Mouse (Mus musculus) brain, embryonic 14.5 days (tissue): ENCODE measurements at regions not wholly inside any gene's neighbourhood (a gene's known extent, or its start where the extent isn't known, plus 50 kb on each side); places are given as distances from the start of the nearest gene placed in this dataset.
A peak's percentile ranks its signal among the peaks of the same experiment; 100 is the strongest.

Source experiments
- DNase-seq: peaks from one replicate; pipeline ENCODE4 v3.0.0-alpha.2; 2011; ENCODE audit warnings: low read depth
- CTCF ChIP-seq: fragments of 200-500 bp; IDR thresholded peaks from 2 replicates; pipeline ENCODE4 v1.5.1; 2012; ENCODE audit warnings: inconsistent platforms, mild to moderate bottlenecking, moderate library complexity, borderline replicate concordance; ENCODE audit not compliant: insufficient read depth, insufficient read length; ENCODE audit errors: extremely low read depth
- POLR2A ChIP-seq: fragments of 200-500 bp; IDR thresholded peaks from 2 replicates; pipeline ENCODE4 v1.6.1; 2012; ENCODE audit warnings: mild to moderate bottlenecking, inconsistent platforms, borderline replicate concordance; ENCODE audit not compliant: poor library complexity, insufficient read depth, insufficient read length, severe bottlenecking; ENCODE audit errors: extremely low read depth

DNA sequence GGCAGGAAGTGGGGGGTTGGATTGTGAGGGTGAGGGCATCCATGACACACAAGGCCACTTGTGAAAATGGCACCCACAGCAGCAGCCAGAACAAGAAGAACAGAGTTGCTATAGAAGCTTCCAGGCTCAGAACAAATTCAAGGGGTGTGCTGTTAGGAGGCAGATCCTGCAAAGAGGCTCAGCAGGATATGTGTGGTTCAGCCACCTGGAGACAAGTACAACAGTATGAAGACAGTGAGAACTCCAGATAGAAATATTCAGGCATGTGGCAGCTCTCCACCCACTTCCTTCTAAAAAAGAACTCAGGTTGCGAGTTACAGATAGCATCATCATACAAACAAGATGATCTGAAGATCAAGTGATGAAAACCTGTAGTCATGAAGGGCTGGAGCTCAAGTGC lies 544.9 kb upstream of the Tnp1 start:
- no peak for DNase-seq
- TF ChIP-seq CTCF = no peak
- no peak for TF ChIP-seq POLR2A

DNA sequence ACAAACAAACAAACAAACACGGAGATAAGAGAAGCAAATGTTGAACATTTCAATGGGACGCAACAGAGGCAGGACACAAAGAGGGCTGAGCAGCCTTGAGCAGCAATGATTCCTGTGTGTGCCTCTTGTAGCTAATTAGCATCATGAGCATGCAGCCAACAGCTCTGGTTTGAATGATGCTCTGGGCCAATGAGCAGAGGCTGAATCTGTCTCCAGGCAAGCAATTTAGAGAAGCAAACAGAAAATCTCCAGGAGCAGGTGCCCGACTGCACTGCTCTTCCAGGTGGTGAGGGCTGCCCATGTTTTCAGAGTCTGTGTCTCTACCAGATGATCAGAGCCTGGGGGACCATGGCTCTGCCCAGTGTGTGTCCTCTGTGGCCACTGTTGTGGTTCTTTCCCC lies 532.2 kb upstream of the Tnp1 start:
- DNase-seq = peak; percentile 86
- TF ChIP-seq POLR2A = no peak
- no peak for TF ChIP-seq CTCF

DNA sequence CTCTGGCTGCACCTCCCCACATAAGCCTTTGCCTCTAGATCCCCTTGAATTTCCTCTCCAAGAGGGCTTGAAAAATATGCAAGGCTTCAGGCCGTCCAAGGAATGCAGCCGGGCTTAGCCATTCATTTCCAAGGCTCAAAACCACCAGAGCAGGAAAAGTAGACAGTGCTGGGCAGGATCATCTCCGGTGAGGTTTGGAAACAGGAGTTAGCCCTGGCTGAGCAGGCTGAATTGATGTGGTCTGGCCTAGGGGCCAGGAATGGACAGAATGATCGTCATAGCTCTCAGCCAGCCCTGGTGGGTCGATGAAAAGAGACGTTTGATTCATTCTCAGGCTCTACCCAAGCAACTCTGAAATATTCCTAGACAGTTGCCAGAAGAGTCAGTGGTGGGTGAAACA lies 529.7 kb upstream of the Tnp1 start:
- DNase-seq = no peak
- TF ChIP-seq CTCF (no peak), POLR2A (no peak)

DNA sequence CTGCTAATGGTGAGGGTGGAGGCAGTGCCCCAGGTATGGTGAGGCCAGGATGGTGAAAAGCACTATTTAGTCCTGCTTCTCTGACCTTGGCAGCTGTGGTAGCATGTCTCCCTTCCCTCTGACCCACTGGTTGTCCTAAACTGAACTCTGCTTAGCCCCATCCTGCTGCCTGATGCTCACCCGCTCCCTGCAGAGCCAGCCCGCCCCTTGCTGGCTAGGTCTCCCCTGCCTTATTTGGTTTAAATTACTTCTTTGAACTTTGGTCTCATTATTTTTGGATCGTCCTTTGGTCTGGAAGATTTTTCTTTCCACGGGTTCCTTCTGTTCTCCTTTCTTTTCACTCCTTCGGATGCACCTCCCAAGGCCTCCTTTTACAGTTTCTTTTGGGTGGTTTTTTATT lies 525.7 kb upstream of the Tnp1 start:
- DNase-seq = no peak

DNA sequence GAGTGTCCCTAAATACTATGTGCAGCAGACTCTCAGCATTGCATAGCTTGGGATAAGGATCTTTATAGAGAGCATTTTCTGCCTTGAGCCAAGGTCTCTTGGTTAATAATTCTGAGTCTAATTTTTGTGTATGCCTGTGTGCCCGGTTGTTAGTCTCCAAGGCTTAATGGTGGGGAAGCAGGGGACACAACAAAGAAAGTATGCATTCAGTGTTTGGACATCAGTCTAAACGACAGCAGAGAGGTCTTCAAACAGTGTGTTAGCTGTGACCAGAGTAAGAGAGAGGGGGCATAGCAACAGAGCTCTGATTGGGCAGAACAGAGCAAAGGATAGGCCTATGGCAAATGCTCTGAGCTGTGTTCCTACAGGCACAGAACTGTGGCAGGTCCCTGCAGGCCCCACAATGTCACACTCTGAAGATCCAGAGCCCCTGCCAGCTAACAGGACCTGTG lies 522.7 kb upstream of the Tnp1 start:
- TF ChIP-seq CTCF (no peak), POLR2A (no peak)
- peak; percentile 76 for DNase-seq

More for the DNA sequence above, 525.7 kb upstream of the Tnp1 start:
- no peak for TF ChIP-seq CTCF
- TF ChIP-seq POLR2A = no peak

DNA sequence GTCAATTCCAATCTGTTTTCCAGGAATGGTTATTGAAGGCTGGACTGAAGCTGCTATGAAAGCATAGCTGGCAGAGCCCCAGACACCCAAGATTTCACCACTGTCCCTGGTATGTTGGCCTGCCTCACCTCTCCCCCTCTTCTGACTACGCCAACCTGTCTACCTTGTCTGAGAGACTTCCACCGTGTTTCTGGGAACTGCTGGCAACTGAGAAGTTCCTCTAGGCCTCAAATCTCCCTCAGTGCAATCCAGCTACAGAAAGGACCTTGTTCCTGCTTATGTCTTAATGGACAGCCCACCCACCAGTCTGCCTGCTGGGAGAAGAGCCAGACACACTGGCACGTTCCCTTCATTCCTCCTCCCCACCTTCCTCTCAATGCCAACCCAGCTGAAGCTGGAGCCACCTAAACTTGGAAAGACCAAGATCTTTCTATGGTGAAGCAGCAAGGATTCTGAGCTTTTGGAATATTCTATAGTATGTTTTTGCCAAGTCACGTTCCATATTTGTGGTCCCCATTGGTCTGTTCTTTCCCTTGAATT lies 520.1 kb upstream of the Tnp1 start:
- TF ChIP-seq CTCF = no peak
- TF ChIP-seq POLR2A = no peak
- no peak for DNase-seq

DNA sequence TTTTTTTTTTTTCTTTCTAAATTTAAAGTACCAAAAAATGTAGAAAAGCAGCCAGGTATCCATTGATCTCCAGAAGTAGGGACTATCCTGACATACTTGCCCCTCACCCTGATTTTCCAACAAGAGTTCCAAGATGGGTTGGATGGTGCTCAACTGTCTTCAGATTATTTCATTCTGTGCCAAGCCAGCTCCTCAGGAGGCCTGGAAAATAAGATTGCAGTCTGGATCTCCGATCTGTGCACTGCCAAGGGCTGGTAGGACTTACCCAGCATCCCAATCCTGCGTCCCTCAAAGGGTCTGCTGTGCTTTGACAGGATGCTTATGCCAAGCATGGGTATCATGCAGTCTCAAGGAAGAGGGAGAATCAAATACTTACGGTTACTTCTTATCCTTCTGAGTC lies 517.8 kb upstream of the Tnp1 start:
- no peak for DNase-seq
- no peak for TF ChIP-seq CTCF
- no peak for TF ChIP-seq POLR2A

DNA sequence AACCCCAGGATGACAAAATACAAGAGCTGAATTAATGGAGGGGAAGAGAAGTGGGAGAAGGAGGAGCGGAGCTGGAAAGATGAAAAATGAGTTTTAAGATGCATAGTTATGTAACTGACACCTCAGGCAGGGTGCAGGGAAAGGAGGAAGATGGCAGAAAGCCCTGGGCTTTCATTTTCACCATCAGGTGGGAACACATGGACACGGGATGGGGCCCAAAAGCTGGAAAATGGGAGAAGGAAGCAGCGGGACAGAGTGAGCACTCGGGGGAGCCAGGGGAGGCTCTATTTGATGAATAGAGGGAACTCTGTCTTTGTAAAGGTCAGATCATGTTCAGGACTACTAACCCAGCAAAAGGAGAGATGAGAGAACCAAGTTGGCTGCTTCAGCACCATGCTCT lies 516.6 kb upstream of the Tnp1 start:
- DNase-seq = no peak
- TF ChIP-seq CTCF (no peak), POLR2A (no peak)

DNA sequence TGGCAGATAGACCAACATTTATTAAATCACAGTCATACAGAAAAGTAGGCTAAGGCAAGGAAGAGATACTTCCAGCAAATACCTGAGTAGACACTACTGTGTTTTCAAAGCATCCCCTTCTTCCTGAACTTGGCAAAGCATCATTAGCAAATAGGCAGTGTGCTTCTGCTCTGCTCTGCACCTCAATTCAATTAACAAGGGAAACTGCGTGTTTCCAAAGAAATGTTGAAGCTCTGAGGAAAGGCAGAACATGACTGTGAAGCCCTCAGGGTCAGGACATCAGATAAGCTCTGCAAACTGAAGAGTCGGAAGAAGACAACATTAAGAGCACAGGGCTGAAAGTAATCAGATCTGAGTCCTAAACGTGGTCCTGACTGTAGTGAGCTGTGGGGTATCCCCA lies 516.1 kb upstream of the Tnp1 start:
- no peak for DNase-seq
- TF ChIP-seq POLR2A = no peak
- no peak for TF ChIP-seq CTCF

DNA sequence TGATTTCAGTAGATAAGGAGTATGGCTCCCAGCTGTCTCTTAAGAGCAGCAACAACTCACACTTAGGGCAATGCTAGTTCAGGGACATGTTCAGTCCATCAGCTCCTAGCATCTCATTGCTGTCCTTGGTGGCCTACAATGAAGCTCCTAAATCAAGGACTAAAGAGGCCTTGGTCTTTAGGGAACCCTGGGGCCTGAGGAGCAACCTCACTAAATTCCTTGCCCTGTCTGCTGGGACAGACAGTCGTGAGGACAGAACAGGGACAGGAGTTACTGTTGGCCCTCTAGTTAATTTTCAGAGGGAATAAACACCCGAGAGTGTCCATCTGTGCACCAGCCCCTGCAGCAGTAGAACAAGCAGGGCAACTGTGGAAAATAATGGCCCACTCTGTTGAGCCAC lies 514.6 kb upstream of the Tnp1 start:
- TF ChIP-seq POLR2A (no peak), CTCF (no peak)
- DNase-seq = no peak

DNA sequence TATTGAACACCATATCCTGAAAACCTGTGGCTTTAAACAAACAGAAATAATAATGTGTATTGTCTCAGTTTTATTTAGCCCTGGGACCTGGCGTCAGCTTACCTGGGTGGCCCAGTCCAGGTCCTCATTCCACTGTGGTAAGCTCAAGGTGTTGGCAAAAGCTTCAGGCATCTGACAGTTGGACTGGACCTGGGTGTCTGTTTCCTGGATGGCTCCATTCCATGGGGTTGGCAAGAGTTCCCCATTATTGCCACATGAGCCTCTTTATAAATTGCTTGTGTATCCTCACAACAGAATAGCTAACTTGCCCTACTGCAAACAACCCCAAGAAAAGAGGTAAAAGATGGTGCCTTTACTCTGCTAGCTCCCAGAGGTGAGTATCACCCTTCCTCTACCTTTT lies 512.9 kb upstream of the Tnp1 start:
- no peak for TF ChIP-seq CTCF
- no peak for TF ChIP-seq POLR2A
- DNase-seq = no peak

DNA sequence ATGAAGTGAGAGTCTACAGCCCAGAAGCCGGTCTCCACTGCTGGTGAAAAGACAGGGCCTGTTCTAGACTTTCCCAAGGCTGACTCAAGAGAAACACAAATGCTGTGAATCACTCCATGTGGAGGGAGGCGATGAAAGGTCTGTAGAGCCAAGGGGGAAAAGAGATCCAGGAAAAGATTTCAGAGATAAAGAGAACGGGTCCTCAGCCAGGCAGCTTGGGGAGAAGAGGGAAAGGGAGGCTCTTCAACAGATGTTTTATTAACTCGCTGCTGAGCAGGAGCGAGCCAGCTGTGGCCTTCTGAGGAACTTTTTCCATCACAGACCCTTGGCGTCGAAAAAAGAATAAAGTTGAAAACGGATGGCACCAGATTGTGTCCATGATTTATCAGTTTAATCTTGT lies 500.7 kb upstream of the Tnp1 start:
- TF ChIP-seq POLR2A = no peak
- no peak for TF ChIP-seq CTCF
- no peak for DNase-seq

DNA sequence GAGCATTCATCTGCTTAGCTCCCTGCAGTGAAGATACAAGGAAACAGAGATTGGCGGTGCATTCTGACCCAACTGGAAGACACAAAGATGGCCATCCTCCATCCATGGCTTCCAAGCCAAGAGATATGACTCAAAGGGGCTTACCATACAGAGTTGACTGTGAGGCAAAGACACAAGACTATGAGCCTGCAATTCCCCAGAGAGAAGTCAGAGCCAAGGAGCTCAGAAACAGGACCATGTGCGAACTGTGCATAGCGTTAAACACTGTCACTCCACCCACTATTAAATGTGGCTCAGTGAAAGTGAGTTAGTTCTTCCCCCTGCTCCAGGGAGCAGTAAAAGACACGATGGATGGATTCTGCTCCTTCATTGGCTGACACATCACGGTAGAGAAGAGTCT lies 500.1 kb upstream of the Tnp1 start:
- no peak for TF ChIP-seq POLR2A
- no peak for TF ChIP-seq CTCF
- DNase-seq = no peak

DNA sequence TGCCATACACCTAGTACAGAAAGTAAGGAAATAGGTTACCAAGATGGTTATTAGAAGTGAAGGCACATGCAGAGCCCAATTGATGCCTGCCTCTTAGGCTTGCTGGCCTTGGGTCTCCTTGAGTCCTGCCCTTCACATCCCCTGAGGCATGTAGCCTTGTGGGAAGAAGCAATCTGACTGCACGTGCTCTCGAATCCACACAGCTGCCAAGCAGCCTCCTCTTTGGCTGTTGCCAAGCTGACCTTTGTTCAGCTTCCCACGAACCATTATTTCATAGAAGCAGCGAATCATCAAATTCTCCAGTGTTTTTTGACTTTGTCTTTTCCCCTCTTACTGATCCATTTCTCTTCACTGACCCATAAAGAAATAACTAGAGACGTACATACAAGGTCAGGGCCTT lies 498.1 kb upstream of the Tnp1 start:
- peak; percentile 26 for DNase-seq
- no peak for TF ChIP-seq CTCF
- TF ChIP-seq POLR2A = no peak

DNA sequence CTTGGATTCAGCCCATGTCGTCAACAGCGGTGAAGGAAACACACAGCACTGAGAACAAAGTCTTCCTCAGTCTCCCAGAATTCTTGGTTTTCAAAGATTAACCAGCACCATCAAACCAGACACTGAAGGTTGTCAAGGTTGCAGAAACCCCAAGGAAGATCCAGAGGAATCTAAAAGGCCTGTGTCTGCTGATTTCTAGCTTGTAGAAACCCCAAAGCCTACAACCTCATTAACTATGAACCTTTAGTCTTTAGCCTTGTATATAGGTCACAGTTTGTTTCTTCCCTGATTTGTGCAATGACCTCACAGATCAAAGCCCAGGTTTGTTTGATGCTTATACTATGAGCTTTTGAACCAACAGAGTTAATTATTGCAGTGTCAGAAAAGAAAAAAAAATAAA lies 497.1 kb upstream of the Tnp1 start:
- DNase-seq = no peak
- no peak for TF ChIP-seq POLR2A
- no peak for TF ChIP-seq CTCF

DNA sequence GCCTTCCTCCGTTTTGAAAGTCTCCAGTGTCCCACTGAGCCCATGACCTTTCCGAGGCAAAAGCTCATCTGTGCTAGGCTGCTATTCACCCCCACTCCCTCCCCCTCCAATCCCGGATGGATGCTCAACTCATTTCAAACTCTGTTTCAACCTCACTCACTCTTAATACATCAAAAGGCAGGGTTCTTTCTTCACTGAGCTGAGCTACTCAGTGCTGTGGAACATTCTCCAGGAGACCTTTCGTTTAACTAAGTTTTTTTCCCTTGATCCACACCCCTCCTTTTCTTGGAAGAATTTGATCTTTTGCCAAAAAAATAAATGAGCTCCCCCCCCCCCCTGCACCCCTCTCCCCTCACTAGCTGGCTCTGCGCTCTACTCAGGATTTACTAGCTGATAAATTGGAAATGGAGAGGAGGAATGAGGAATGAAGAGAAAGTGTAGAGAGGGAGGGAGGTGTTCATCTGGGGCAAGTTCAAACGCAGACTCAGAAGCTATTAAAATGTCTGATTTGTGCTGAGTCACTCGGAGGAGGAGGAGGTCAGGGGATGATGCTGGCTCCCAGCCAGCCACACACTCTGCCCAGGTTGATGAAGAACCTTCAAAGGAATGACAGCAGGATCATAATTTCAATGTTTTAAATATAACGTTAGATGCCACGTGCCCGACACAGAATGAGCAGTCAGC lies 491.5 kb upstream of the Tnp1 start:
- peak; percentile 12 for DNase-seq
- no peak for TF ChIP-seq CTCF
- TF ChIP-seq POLR2A = no peak
